Mouse (Mus musculus) liver, adult 2 months (tissue): Measurements from ENCODE around the gene Kiss1. TPM values are rescaled to one million over a fixed set of nuclear protein-coding genes. Genes with fewer than 3 reads are reported as not detected.

Experiments used
- DNase-seq: peaks from one replicate; pipeline ENCODE4 v3.0.0-alpha.2; 2011; ENCODE audit warnings: low read depth, low spot score; ENCODE audit errors: extremely low read depth
- H3K27ac ChIP-seq: fragments of 200-500 bp; replicated peaks from 2 replicates; pipeline ENCODE4 v1.5.1; 2012; ENCODE audit warnings: low read depth, mild to moderate bottlenecking, control low read depth, inconsistent platforms, low read length; ENCODE audit not compliant: insufficient read depth
- H3K27me3 ChIP-seq: fragments of 200-500 bp; 2 replicates; pipeline ENCODE4 v1.6.1; 2012; ENCODE audit warnings: mild to moderate bottlenecking, moderate library complexity, low read length, inconsistent platforms; ENCODE audit not compliant: control insufficient read depth, insufficient read depth
- H3K36me3 ChIP-seq: fragments of 200-500 bp; 2 replicates; pipeline ENCODE4 v1.6.1; 2012; ENCODE audit warnings: low read length, inconsistent platforms; ENCODE audit not compliant: control insufficient read depth, insufficient read depth
- H3K4me1 ChIP-seq: fragments of 200-500 bp; 2 replicates; pipeline ENCODE4 v1.6.1; 2011; ENCODE audit warnings: low read length; ENCODE audit not compliant: control insufficient read depth, insufficient read depth
- H3K4me3 ChIP-seq: fragments of 200-500 bp; 2 replicates; pipeline ENCODE4 v1.5.1; 2011; ENCODE audit warnings: low read depth, mild to moderate bottlenecking, control low read depth, low read length, moderate library complexity; ENCODE audit not compliant: insufficient read depth
- H3K79me2 ChIP-seq: fragments of 200-500 bp; 2 replicates; pipeline ENCODE4 v1.6.1; 2012; ENCODE audit warnings: inconsistent platforms, mild to moderate bottlenecking, low read length, moderate library complexity; ENCODE audit not compliant: control insufficient read depth, insufficient read depth
- H3K9ac ChIP-seq: fragments of 200-500 bp; 2 replicates; pipeline ENCODE4 v1.6.1; 2012; ENCODE audit warnings: low read depth, mild to moderate bottlenecking, control low read depth, inconsistent platforms, low read length
- CTCF ChIP-seq: fragments of 200-500 bp; IDR thresholded peaks from 2 replicates; pipeline ENCODE4 v1.5.1; 2011; ENCODE audit warnings: low read depth, low read length, control low read depth
- POLR2A ChIP-seq: fragments of 200-500 bp; IDR thresholded peaks from 2 replicates; pipeline ENCODE4 v1.6.1; 2011; ENCODE audit warnings: low read length, control low read depth; ENCODE audit not compliant: insufficient read depth; ENCODE audit errors: extremely low read depth
- WGBS: fragments of 180-500 bp; shearing (Covaris S2); methylation state at CpG from one replicate; pipeline ENCODE4 v1.1.7; 2018; 5-methylcytosine and 5-hydroxymethylcytosine counted together
- polyA plus RNA-seq: library from polyadenylated mRNA; depleted of rRNA; stranded (reverse); fragments of >200 nt; gene quantifications from 2 replicates; pipeline ENCODE4 v1.2.3, GENCODE M21; 2012; rRNA removed
- total RNA-seq: library from RNA; depleted of rRNA; stranded (reverse); fragments of >200 nt; gene quantifications from 2 replicates; pipeline ENCODE4 v1.2.3, GENCODE M21; 2014; rRNA removed

The Kiss1 gene
- total RNA-seq (not detected in 2 replicates), polyA plus RNA-seq (not detected in 2 replicates)

DNA sequence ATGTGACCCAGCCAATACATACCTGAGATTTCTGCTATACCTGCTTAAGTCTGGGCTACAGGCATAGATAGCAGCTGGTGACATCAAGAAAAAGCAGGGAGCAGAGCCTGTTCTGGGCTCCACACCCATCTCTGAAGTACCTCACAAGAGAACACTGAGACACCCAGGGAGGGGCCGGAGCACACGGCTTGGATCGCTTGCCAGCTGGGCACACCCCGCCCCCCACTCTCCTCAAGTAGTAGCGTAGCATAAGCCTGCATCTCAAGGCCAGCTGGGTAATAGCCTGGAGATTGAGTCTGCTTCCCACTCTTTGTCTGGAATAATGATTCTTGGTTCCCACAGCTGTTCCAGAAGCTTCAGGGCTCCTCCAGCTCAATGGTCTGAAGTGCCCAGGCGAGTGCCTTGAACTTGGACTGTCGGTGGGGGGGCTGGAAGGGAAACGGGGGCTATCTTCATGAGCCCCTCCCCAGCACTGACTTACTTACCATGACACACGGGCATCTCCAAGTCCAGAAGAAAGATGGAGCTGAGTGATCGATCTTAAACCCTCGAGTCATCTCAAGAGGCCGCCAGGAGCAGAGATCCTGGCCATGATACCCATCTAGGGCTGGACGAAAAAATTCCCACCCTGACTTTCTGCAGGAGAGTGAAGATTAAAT is at the start of gene Kiss1:
Gene Kiss1 (plus strand): TSS at position 609 of the 659 bp plus-strand sequence.
- Histone ChIP-seq H3K4me1 (no peaks in the 10 kb centered on the region), H3K27me3 (no peaks in the 10 kb centered on the region), H3K36me3 (no peaks in the 10 kb centered on the region), H3K9ac (no peak within 1 kb of the TSS), H3K79me2 (no peaks in the 10 kb centered on the region), H3K27ac (no peak within 1 kb of the TSS), H3K4me3 (no peak within 1 kb of the TSS)
- DNase-seq = no peak
- TF ChIP-seq POLR2A = no peak
- TF ChIP-seq CTCF = no peak
- WGBS = 93% methylated on average over 13 of the region's 13 CpGs

- Histone ChIP-seq H3K27ac (no peak overlapping the region), H3K4me1 (peaks cover 5% of the 10 kb centered on the region; the same call in 1 of the 2 replicates), H3K79me2 (no peaks in the 10 kb centered on the region; the same call in 1 of the 2 replicates), H3K36me3 (peaks cover 39% of the 10 kb centered on the region), H3K27me3 (no peaks in the 10 kb centered on the region), H3K4me3 (no peak overlapping the region), H3K9ac (no peak overlapping the region)
- 96% methylated on average over 19 of the region's 19 CpGs for WGBS
- TF ChIP-seq CTCF (no peak), POLR2A (no peak)
- DNase-seq = no peak
Measured at GRCm38 (mm10) chr1:133274163-133274562, 47.5 kb upstream of the Kiss1 start.

GRCm38 (mm10) chr1:133276983-133277382 is 44.7 kb upstream of the Kiss1 start:
- Histone ChIP-seq H3K27me3 (no peaks in the 10 kb centered on the region), H3K79me2 (no peaks in the 10 kb centered on the region; the same call in 1 of the 2 replicates), H3K36me3 (peaks cover 24% of the 10 kb centered on the region), H3K4me1 (peaks cover 5% of the 10 kb centered on the region; the same call in 1 of the 2 replicates), H3K4me3 (no peak overlapping the region), H3K9ac (no peak overlapping the region), H3K27ac (no peak overlapping the region)
- WGBS = 80% methylated on average over 5 of the region's 5 CpGs
- DNase-seq = no peak
- no peak for TF ChIP-seq POLR2A
- no peak for TF ChIP-seq CTCF

DNA sequence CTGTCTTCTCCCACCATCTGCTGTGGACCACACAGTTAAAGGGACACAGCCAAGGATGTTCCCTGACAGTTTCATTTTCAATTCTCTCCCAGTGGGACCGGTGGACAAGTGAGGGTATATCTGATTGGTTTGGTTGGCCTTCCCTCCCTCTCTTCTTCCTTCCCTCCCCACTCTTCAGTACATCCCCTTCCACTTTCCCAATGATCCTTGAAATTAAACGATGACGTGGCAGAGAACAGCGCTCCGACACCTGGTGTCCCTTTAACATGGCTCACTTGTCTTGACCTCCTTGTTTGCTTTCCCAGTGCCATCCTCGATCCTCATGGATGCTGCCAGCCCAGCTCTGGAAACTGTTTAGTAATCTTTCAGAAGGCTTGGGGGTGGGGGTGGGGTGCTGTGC is 43.1 kb upstream of the Kiss1 start:
- Histone ChIP-seq H3K79me2 (no peaks in the 10 kb centered on the region; the same call in 1 of the 2 replicates), H3K36me3 (peaks cover 12% of the 10 kb centered on the region; the same call in 1 of the 2 replicates), H3K27ac (peak overlapping the region; percentile 49), H3K4me3 (peak overlapping the region; percentile 24; the same call in 1 of the 2 replicates), H3K4me1 (peaks cover 5% of the 10 kb centered on the region; the same call in 1 of the 2 replicates), H3K27me3 (no peaks in the 10 kb centered on the region), H3K9ac (no peak overlapping the region)
- 21% methylated on average over 6 of the region's 6 CpGs for WGBS
- peak; percentile 88 for DNase-seq
- TF ChIP-seq CTCF (no peak), POLR2A (no peak)

DNA sequence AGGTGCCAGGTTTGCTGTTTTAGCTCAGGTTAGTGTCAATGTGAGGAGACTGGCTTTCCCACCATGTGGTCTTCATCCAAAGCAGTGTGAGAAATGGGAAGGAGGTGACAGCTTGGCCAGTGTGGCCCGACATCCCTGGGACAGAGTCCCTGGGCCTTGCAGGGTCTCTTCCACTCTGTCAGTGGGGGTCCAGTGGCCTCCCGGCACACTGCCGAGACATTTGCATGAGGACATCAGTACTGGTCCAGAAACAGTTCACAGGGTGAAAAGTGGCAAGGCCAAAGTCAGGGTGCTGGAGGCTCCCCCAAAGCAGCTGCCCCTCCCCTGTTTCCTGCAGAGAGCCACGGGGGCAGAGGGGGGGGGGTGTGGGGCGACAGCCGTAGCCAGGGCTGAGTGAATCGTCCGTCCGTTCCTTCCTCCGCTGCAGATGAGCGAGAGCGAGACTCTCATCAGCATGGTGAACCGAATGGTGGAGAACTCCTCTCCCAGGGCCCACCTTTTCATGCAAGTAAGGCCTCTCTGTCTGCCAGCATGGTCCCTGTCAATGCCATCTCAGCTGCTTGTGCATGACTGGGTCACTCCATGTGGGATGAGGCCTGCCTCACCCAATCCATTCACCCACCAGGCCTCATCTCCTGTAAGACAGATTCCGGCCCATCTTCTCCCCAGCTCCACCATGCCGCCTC is 42.6 kb upstream of the Kiss1 start:
- Histone ChIP-seq H3K27me3 (no peaks in the 10 kb centered on the region), H3K27ac (peak overlapping the region; percentile 61; the same call in 1 of the 2 replicates), H3K36me3 (peaks cover 11% of the 10 kb centered on the region; the same call in 1 of the 2 replicates), H3K4me1 (peaks cover 5% of the 10 kb centered on the region; the same call in 1 of the 2 replicates), H3K9ac (0 out of 2 replicates have a peak overlapping the region, but pooled peaks have one; percentile 0), H3K4me3 (no peak overlapping the region), H3K79me2 (no peaks in the 10 kb centered on the region; the same call in 1 of the 2 replicates)
- no peak for DNase-seq
- 87% methylated on average over 15 of the region's 15 CpGs for WGBS
- no peak for TF ChIP-seq CTCF
- no peak for TF ChIP-seq POLR2A
